Mouse (Mus musculus) small intestine, adult 2 months (tissue): Measurements from ENCODE around the gene Atp8b3. TPM values are rescaled to one million over a fixed set of nuclear protein-coding genes. Genes with fewer than 3 reads are reported as not detected.

ENCODE experiments used
- H3K27ac ChIP-seq: fragments of 200-500 bp; 2 replicates; pipeline ENCODE4 v1.5.1; 2012; ENCODE audit warnings: low read depth, low read length, control low read depth, inconsistent platforms; ENCODE audit not compliant: insufficient read depth
- H3K27me3 ChIP-seq: fragments of 200-500 bp; 2 replicates; pipeline ENCODE4 v1.6.1; 2012; ENCODE audit warnings: mild to moderate bottlenecking, moderate library complexity, low read length, inconsistent platforms; ENCODE audit not compliant: control insufficient read depth, insufficient read depth
- H3K36me3 ChIP-seq: fragments of 200-500 bp; 2 replicates; pipeline ENCODE4 v1.6.1; 2012; ENCODE audit warnings: mild to moderate bottlenecking, low read length, control low read depth, inconsistent platforms; ENCODE audit not compliant: control insufficient read depth, insufficient read depth
- H3K4me1 ChIP-seq: fragments of 200-500 bp; 2 replicates; pipeline ENCODE4 v1.6.1; 2012; ENCODE audit warnings: low read length, inconsistent platforms, mixed read lengths; ENCODE audit not compliant: control insufficient read depth, insufficient read depth, insufficient read length
- H3K4me3 ChIP-seq: fragments of 200-500 bp; 2 replicates; pipeline ENCODE4 v1.5.1; 2012; ENCODE audit warnings: low read depth, mild to moderate bottlenecking, control low read depth, inconsistent platforms, low read length, moderate library complexity
- CTCF ChIP-seq: fragments of 200-500 bp; IDR thresholded peaks from 2 replicates; pipeline ENCODE4 v1.5.1; 2012; ENCODE audit warnings: low read depth, mild to moderate bottlenecking, control low read depth, inconsistent platforms, low read length, moderate library complexity, mixed read lengths; ENCODE audit not compliant: insufficient replicate concordance, insufficient read length; ENCODE audit errors: extremely low read depth
- POLR2A ChIP-seq: fragments of 200-500 bp; IDR thresholded peaks from 2 replicates; pipeline ENCODE4 v1.6.1; 2012; ENCODE audit warnings: low read depth, mild to moderate bottlenecking, control low read depth, inconsistent platforms, low read length, moderate library complexity
- WGBS: fragments of 180-500 bp; shearing (Covaris S2); methylation state at CpG from one replicate; pipeline ENCODE4 v1.1.7; 2018; 5-methylcytosine and 5-hydroxymethylcytosine counted together
- polyA plus RNA-seq: library from polyadenylated mRNA; depleted of rRNA; stranded (reverse); fragments of >200 nt; gene quantifications from 2 replicates; pipeline ENCODE4 v1.2.3, GENCODE M21; 2012; rRNA removed

Gene Atp8b3
- polyA plus RNA-seq, 1 experiment = not detected

DNA sequence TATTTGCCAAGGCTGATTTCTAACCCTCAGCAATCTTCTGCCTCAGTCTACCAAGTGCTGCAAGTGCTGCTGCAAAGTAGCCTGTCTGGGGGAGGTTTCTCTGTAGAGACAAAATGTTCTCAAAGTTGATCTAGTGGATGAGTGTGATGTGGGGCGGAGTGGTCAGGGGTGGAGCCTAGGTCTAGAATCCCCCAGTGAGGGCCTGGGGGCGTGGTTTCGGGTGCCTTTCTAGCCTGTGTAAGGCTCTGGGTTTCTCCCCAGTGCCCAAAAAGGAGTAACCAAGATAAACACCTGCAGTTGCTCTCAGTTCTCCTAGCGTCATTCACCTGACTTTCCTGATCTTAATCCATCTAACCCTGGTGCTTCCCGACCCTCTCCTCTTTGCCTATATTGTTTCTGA is 57.9 kb downstream of the Atp8b3 start:
- no peaks in the 10 kb centered on the region for H3K4me1 ChIP-seq
- WGBS = 37% methylated on average over 5 of the region's 5 CpGs
- TF ChIP-seq POLR2A = no peak
- TF ChIP-seq CTCF = no peak

GRCm38 (mm10) chr10:80478531-80478930 is 60.4 kb downstream of the Atp8b3 start:
- Histone ChIP-seq H3K4me1 (peaks cover 3% of the 10 kb centered on the region; the same call in 1 of the 2 replicates), H3K27me3 (peaks cover 9% of the 10 kb centered on the region; the same call in 1 of the 2 replicates), H3K36me3 (no peaks in the 10 kb centered on the region), H3K27ac (no peak overlapping the region), H3K4me3 (no peak overlapping the region)
- TF ChIP-seq POLR2A (no peak), CTCF (no peak)
- WGBS = 70% methylated on average over 5 of the region's 5 CpGs

More for the DNA sequence above, 57.9 kb downstream of the Atp8b3 start:
- no peak overlapping the region for H3K27ac ChIP-seq
- H3K36me3 ChIP-seq = no peaks in the 10 kb centered on the region
- no peak overlapping the region for H3K4me3 ChIP-seq
- peaks cover 10% of the 10 kb centered on the region; the same call in 1 of the 2 replicates for H3K27me3 ChIP-seq

- 1% methylated on average over 58 of the region's 58 CpGs for WGBS
- Histone ChIP-seq H3K27me3 (peaks cover 12% of the 10 kb centered on the region), H3K36me3 (no peaks in the 10 kb centered on the region), H3K27ac (no peak overlapping the region), H3K4me1 (peaks cover 3% of the 10 kb centered on the region; the same call in 1 of the 2 replicates), H3K4me3 (peak overlapping the region; percentile 77)
- TF ChIP-seq CTCF (no peak), POLR2A (no peak)
Measured at GRCm38 (mm10) chr10:80475290-80475959, 63.5 kb downstream of the Atp8b3 start.

Other genes starting within 250 kb of the Atp8b3 start
- gene Rps15, start 246.7 kb downstream of the Atp8b3 start, polyA plus RNA-seq = 741 and 887 TPM in 2 replicates
- 0.65 and 0.96 TPM in 2 replicates for gene Apc2, start 243.1 kb downstream of the Atp8b3 start, polyA plus RNA-seq
- gene 2310011J03Rik, start 218.6 kb downstream of the Atp8b3 start, polyA plus RNA-seq = 47.4 and 74.1 TPM in 2 replicates
- gene Pcsk4, start 209.6 kb downstream of the Atp8b3 start, polyA plus RNA-seq = 18.0 and 27.0 TPM in 2 replicates
- 186 and 287 TPM in 2 replicates for gene Reep6, start 209.2 kb downstream of the Atp8b3 start, polyA plus RNA-seq
- gene Adamtsl5, start 190.7 kb downstream of the Atp8b3 start, polyA plus RNA-seq = 74.2 and 136 TPM in 2 replicates
- 0.75 and 5.9 TPM in 2 replicates for gene Plk5, start 182.7 kb downstream of the Atp8b3 start, polyA plus RNA-seq
- gene Mex3d, start 151.5 kb downstream of the Atp8b3 start, polyA plus RNA-seq = 10.3 and 20.6 TPM in 2 replicates
- gene Mbd3, start 139.6 kb downstream of the Atp8b3 start, polyA plus RNA-seq = 55.1 and 85.7 TPM in 2 replicates
- gene Uqcr11, start 132.3 kb downstream of the Atp8b3 start, polyA plus RNA-seq = 2,051 and 2,588 TPM in 2 replicates
- 45.6 and 101 TPM in 2 replicates for gene Tcf3, start 105.5 kb downstream of the Atp8b3 start, polyA plus RNA-seq
- gene Onecut3, start 44.3 kb downstream of the Atp8b3 start, polyA plus RNA-seq = 0.29 and 2.8 TPM in 2 replicates
- 33.1 and 63.7 TPM in 2 replicates for gene Rexo1, start 22.4 kb upstream of the Atp8b3 start, polyA plus RNA-seq
- gene Klf16, start 38.2 kb upstream of the Atp8b3 start, polyA plus RNA-seq = 18.4 and 33.2 TPM in 2 replicates
- 381 and 644 TPM in 2 replicates for gene Abhd17a, start 51.2 kb upstream of the Atp8b3 start, polyA plus RNA-seq
- gene Scamp4, start 63.7 kb upstream of the Atp8b3 start, polyA plus RNA-seq = 84.0 and 130 TPM in 2 replicates
- gene Adat3, start 63.8 kb upstream of the Atp8b3 start, polyA plus RNA-seq = 18.2 and 23.9 TPM in 2 replicates
- gene Gm49322, start 66.9 kb upstream of the Atp8b3 start, polyA plus RNA-seq = 1.3 and 2.2 TPM in 2 replicates
- gene Csnk1g2, start 83.7 kb upstream of the Atp8b3 start, polyA plus RNA-seq = 115 and 266 TPM in 2 replicates
- gene Btbd2, start 117.9 kb upstream of the Atp8b3 start, polyA plus RNA-seq = 45.4 and 84.1 TPM in 2 replicates
- gene Mknk2, start 139.0 kb upstream of the Atp8b3 start, polyA plus RNA-seq = 96.1 and 146 TPM in 2 replicates
- gene Mob3a, start 162.9 kb upstream of the Atp8b3 start, polyA plus RNA-seq = 26.5 and 40.0 TPM in 2 replicates
- gene Izumo4, start 163.1 kb upstream of the Atp8b3 start, polyA plus RNA-seq = 20.8 and 36.3 TPM in 2 replicates
- 64.9 and 110 TPM in 2 replicates for gene Ap3d1, start 203.1 kb upstream of the Atp8b3 start, polyA plus RNA-seq
- gene Dot1l, start 216.1 kb upstream of the Atp8b3 start, polyA plus RNA-seq = 57.6 and 83.7 TPM in 2 replicates